Mouse (Mus musculus): Measurements from ENCODE around the gene Taf6. TPM values are rescaled to one million over a fixed set of nuclear protein-coding genes. Genes with fewer than 3 reads are reported as not detected.
"Not testable (repeated sequence)": the region's sequence is repeated elsewhere in the genome, so short reads cannot be mapped to it uniquely, and the experiment has no call there.

Gene Taf6
- 109 and 111 TPM in 2 replicates for polyA plus RNA-seq (2015; fragmentation: Nextera tagmentation; extraction: Ambion mirVana)

DNA sequence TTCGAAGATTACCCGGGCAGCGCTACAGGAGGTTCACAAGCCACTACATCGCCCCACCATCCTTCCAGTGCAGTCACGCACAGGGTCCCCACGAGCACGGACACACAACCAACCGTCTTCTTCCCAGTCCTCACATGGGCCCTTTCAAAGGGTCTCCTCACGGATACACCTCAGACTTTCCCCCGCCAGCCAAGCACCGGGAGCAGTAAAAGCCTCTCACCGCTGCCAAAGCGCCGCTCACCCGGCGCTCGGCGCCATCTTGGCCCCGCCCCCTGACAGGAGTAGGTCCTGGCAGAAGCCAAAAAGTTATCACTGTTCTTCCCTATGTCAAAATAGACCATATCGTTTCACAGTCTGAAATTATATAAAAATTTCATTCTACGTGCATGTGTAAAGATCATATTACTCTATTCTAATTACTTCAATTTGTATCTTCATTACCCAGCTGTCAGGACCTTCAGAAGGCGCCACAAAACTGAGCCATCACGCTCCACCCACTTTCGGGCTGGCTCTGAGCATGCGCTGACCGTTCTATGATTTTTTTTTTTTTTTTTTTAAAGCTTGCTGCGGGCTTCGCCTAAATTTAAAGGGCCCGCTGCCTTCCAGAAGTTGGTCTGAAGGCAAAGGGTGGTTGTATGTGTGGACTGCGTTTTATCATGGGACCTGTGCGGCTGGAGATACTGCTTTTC lies at the start of gene Taf6, which contains the start of gene Cnpy4:
Gene Taf6 (minus strand): TSS at position 502 of the 689 bp plus-strand sequence.
Gene Cnpy4 (plus strand): TSS at position 536 of the 689 bp plus-strand sequence.
- H3K27ac ChIP-seq, result peak within 1 kb of the TSS; percentile 83
- under 1% methylated on average over 31 of the region's 31 CpGs for WGBS
- H3K9ac ChIP-seq (replicated peaks), result peak within 1 kb of the TSS; percentile 88
- H3K9me3 ChIP-seq, result no peaks in the 10 kb centered on the region
- peaks cover 49% of the 10 kb centered on the region for H3K36me3 ChIP-seq
- H3K4me1 ChIP-seq (replicated peaks), result peaks cover 22% of the 10 kb centered on the region
- peak within 1 kb of the TSS; percentile 84 for H3K4me3 ChIP-seq (replicated peaks)
- peak within 1 kb of the TSS; percentile 72 for H3K4me2 ChIP-seq (replicated peaks)
- peak; percentile 81 for ATAC-seq
- H3K27me3 ChIP-seq, result no peaks in the 10 kb centered on the region

DNA sequence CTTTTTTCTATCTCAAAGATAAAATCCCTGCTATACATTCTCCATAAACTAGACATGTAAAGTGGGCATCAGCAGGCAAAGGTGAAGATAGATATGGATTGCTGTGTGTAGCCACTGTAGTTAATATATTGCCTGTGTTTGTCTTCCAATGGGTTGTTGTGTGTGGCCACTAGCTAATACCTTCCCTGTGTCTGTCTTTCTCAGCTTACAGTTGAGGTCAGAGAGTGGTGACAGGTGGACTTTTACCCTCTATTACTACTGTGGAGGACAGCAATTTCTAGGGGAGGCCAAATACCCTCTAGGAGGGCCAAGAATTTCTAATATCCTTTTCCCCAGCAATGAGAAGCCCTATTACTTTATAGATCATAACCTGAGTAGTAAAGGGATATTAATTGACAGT lies 47.0 kb upstream of the Taf6 start:
- ATAC-seq, result no peak
- Histone ChIP-seq H3K4me1 (replicated peaks) (no peaks in the 10 kb centered on the region), H3K9me3 (no peaks in the 10 kb centered on the region), H3K9ac (replicated peaks) (no peak overlapping the region), H3K27ac (no peak overlapping the region), H3K36me3 (no peaks in the 10 kb centered on the region), H3K4me2 (replicated peaks) (no peak overlapping the region), H3K27me3 (no peaks in the 10 kb centered on the region), H3K4me3 (replicated peaks) (no peak overlapping the region)

DNA sequence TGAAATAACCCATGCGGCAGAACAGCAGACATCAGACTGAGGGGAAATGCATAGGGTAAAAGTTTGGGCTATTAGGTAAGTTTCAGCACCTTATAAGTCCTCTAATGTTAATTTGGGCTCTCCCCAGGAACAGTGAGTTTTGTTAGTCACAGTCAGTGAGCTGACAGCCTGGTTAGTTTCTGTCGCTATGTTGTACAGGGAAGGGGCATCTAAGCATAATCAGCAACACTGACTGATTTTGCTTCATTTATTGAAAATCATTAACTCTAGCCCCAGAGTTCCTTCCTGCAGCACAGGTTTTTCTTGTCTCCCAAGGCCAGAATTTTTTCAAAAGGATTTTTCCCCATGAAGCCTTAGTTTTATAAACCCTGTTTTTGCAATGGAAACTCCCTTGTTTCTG lies 46.5 kb upstream of the Taf6 start:
- Histone ChIP-seq H3K9me3 (no peaks in the 10 kb centered on the region), H3K27me3 (no peaks in the 10 kb centered on the region), H3K4me1 (replicated peaks) (no peaks in the 10 kb centered on the region), H3K36me3 (no peaks in the 10 kb centered on the region), H3K4me2 (replicated peaks) (no peak overlapping the region), H3K27ac (no peak overlapping the region), H3K9ac (replicated peaks) (no peak overlapping the region), H3K4me3 (replicated peaks) (no peak overlapping the region)
- whole genome bisulfite sequencing, result 88% methylated on average over 2 of the region's 2 CpGs
- no peak for ATAC-seq

- H3K4me3 ChIP-seq (replicated peaks), result no peak overlapping the region
- no peaks in the 10 kb centered on the region for H3K27me3 ChIP-seq
- no peaks in the 10 kb centered on the region for H3K9me3 ChIP-seq
- no peak for ATAC-seq
- H3K4me1 ChIP-seq (replicated peaks), result no peaks in the 10 kb centered on the region
- 94% methylated on average over 3 of the region's 3 CpGs for WGBS
- no peak overlapping the region for H3K9ac ChIP-seq (replicated peaks)
- H3K36me3 ChIP-seq, result no peaks in the 10 kb centered on the region
- H3K4me2 ChIP-seq (replicated peaks), result no peak overlapping the region
- no peak overlapping the region for H3K27ac ChIP-seq
Observed at GRCm38 (mm10) chr5:138229511-138229910, 42.3 kb upstream of the Taf6 start.

- ATAC-seq, result no peak
- Histone ChIP-seq H3K4me1 (replicated peaks) (no peaks in the 10 kb centered on the region), H3K36me3 (no peaks in the 10 kb centered on the region), H3K4me2 (replicated peaks) (no peak overlapping the region), H3K4me3 (replicated peaks) (no peak overlapping the region), H3K9ac (replicated peaks) (no peak overlapping the region), H3K27ac (no peak overlapping the region), H3K9me3 (no peaks in the 10 kb centered on the region), H3K27me3 (no peaks in the 10 kb centered on the region)
- WGBS, result 58% methylated on average over 3 of the region's 3 CpGs
Observed at GRCm38 (mm10) chr5:138228026-138228425, 40.8 kb upstream of the Taf6 start.

- Histone ChIP-seq H3K4me3 (replicated peaks) (no peak overlapping the region), H3K9me3 (no peaks in the 10 kb centered on the region), H3K4me2 (replicated peaks) (no peak overlapping the region), H3K9ac (replicated peaks) (no peak overlapping the region), H3K27ac (no peak overlapping the region), H3K36me3 (no peaks in the 10 kb centered on the region), H3K4me1 (replicated peaks) (no peaks in the 10 kb centered on the region), H3K27me3 (no peaks in the 10 kb centered on the region)
- no peak for ATAC-seq
- WGBS, result 79% methylated on average over 2 of the region's 2 CpGs
Observed at GRCm38 (mm10) chr5:138227367-138227766, 40.1 kb upstream of the Taf6 start.

DNA sequence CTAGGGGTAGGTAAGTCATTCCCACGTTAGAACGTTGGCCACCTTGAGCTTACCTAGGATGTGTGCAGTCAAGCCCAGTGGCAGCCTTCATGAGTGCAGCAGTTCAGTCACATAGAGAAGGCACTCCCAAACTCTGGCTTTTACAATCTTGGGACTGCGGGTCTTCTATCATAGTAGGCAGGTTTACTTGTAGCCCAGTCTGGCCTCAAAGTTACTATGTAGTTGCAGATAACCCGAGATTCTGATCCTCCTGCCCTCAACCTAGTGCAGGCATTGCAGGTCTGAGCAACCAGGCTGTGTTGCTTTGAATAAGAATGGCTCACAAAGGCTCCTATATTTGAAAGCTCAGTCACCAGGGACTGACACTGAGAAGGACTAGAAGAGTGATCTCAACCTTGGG lies 39.2 kb upstream of the Taf6 start:
- no peak for ATAC-seq
- 76% methylated on average over 4 of the region's 4 CpGs for WGBS
- Histone ChIP-seq H3K9ac (replicated peaks) (no peak overlapping the region), H3K4me3 (replicated peaks) (no peak overlapping the region), H3K4me2 (replicated peaks) (no peak overlapping the region), H3K36me3 (no peaks in the 10 kb centered on the region), H3K9me3 (no peaks in the 10 kb centered on the region), H3K27ac (no peak overlapping the region), H3K27me3 (no peaks in the 10 kb centered on the region), H3K4me1 (replicated peaks) (no peaks in the 10 kb centered on the region)

DNA sequence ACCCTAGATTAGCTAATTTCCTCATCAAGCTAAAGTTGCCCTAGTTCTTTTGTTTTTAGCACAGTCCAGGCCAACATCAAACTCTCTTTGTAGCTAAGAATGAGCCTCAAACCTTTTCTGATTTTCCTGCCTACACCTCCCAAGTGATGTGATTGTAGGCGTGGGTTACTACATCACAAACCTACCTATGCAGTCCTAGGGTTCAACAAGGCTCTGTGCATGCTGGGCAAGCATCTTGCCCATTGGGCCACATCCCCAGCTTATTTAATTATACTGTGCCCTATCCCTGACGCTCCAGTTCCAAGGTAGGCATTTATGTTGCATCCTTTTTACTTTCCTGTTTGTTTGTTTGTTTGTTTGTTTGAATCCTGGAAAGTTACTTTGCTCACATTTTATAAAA lies 38.4 kb upstream of the Taf6 start, which contains the start of gene Nxpe5:
Gene Nxpe5 (plus strand): TSS at position 199 of the 400 bp plus-strand sequence.
- Histone ChIP-seq H3K4me2 (replicated peaks) (no peak within 1 kb of the TSS), H3K9ac (replicated peaks) (no peak within 1 kb of the TSS), H3K36me3 (no peaks in the 10 kb centered on the region), H3K9me3 (no peaks in the 10 kb centered on the region), H3K4me3 (replicated peaks) (no peak within 1 kb of the TSS), H3K27me3 (no peaks in the 10 kb centered on the region), H3K27ac (no peak within 1 kb of the TSS), H3K4me1 (replicated peaks) (no peaks in the 10 kb centered on the region)
- 61% methylated on average over 2 of the region's 2 CpGs for WGBS
- no peak for ATAC-seq

- Histone ChIP-seq H3K4me2 (replicated peaks) (no peak overlapping the region), H3K36me3 (no peaks in the 10 kb centered on the region), H3K9ac (replicated peaks) (no peak overlapping the region), H3K27me3 (no peaks in the 10 kb centered on the region), H3K9me3 (no peaks in the 10 kb centered on the region), H3K4me1 (replicated peaks) (no peaks in the 10 kb centered on the region), H3K4me3 (replicated peaks) (no peak overlapping the region), H3K27ac (no peak overlapping the region)
- ATAC-seq, result no peak
- 65% methylated on average over 3 of the region's 3 CpGs for WGBS
Observed at GRCm38 (mm10) chr5:138223287-138223686, 36.0 kb upstream of the Taf6 start.

GRCm38 (mm10) chr5:138222111-138222510 lies 34.9 kb upstream of the Taf6 start:
- Histone ChIP-seq H3K27me3 (no peaks in the 10 kb centered on the region), H3K9me3 (0 out of 2 replicates have a peak, but pooled peaks cover 6% of the 10 kb centered on the region), H3K27ac (no peak overlapping the region), H3K36me3 (no peaks in the 10 kb centered on the region), H3K4me1 (replicated peaks) (no peaks in the 10 kb centered on the region), H3K9ac (replicated peaks) (no peak overlapping the region), H3K4me3 (replicated peaks) (no peak overlapping the region), H3K4me2 (replicated peaks) (no peak overlapping the region)
- ATAC-seq, result no peak
- 24% methylated on average over 4 of the region's 4 CpGs for WGBS

GRCm38 (mm10) chr5:138219864-138220263 lies 32.6 kb upstream of the Taf6 start:
- 80% methylated on average over 2 of the region's 2 CpGs for WGBS
- no peaks in the 10 kb centered on the region for H3K27me3 ChIP-seq
- H3K4me2 ChIP-seq (replicated peaks), result no peak overlapping the region
- no peak overlapping the region for H3K4me3 ChIP-seq (replicated peaks)
- no peaks in the 10 kb centered on the region for H3K4me1 ChIP-seq (replicated peaks)
- peaks cover 25% of the 10 kb centered on the region for H3K9me3 ChIP-seq
- ATAC-seq, result no peak
- H3K36me3 ChIP-seq, result no peaks in the 10 kb centered on the region
- no peak overlapping the region for H3K9ac ChIP-seq (replicated peaks)
- H3K27ac ChIP-seq, result no peak overlapping the region

GRCm38 (mm10) chr5:138216632-138217031 lies 29.4 kb upstream of the Taf6 start:
- 94% methylated on average over 13 of the region's 13 CpGs for WGBS
- H3K9me3 ChIP-seq, result peaks cover 29% of the 10 kb centered on the region
- not testable (repeated sequence) for H3K4me2 ChIP-seq (replicated peaks); H3K36me3 ChIP-seq; H3K27ac ChIP-seq; H3K4me3 ChIP-seq (replicated peaks); H3K9ac ChIP-seq (replicated peaks); ATAC-seq; H3K27me3 ChIP-seq; H3K4me1 ChIP-seq (replicated peaks)

DNA sequence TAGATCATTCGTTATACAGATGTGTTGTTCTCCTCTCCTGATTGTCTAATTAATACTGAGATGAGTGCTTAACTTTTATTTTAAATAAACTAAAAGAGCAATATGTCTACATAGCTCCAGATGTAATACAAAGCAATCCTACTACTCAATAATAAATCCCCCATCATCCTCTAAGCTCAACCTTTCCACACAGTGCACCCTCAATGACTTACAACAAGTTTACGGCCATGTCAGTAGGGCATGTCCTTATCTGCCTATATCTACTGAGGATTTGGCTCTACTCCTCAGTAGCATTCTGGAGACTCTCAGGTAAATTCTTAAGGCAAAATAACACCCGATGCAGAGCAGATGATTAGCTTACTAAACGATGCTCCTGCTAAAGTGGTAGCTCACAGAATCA lies 20.6 kb upstream of the Taf6 start:
- WGBS, result 86% methylated on average over 4 of the region's 4 CpGs
- H3K36me3 ChIP-seq, result no peaks in the 10 kb centered on the region
- no peak for ATAC-seq
- no peak overlapping the region for H3K27ac ChIP-seq
- H3K9me3 ChIP-seq, result peaks cover 9% of the 10 kb centered on the region; the same call in 1 of the 2 replicates
- no peak overlapping the region for H3K4me2 ChIP-seq (replicated peaks)
- no peak overlapping the region for H3K4me3 ChIP-seq (replicated peaks)
- H3K27me3 ChIP-seq, result no peaks in the 10 kb centered on the region
- no peak overlapping the region for H3K9ac ChIP-seq (replicated peaks)
- no peaks in the 10 kb centered on the region for H3K4me1 ChIP-seq (replicated peaks)

All from midbrain, embryonic 13.5 days (tissue).